Mouse (Mus musculus): ENCODE data around the gene Eml3.
"Not testable (repeated sequence)": the region's sequence is repeated elsewhere in the genome, so short reads cannot be mapped to it uniquely, and the experiment has no call there.

Eml3 gene

DNA sequence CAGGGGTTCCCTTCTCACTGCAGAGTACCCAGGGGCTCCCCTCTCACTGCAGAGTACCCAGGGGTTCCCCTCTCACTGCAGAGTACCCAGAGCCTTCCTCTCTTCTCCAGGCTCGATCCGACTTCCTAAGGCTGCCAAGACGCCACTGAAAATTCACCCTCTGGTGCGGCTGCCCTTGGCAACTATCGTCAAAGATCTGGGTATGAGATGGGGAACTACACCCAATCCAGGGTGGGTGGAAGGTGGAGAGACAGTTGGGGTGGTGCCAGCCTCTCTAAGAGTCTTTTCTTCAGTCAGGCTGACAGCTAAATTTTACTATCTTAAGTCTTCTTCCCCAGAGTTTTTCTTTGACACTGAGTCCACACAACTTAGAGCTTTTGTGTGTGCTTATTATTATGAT is 20.8 kb downstream of the Eml3 start:
- DNase-seq (ENCODE audit: low read depth, low spot score) = no peak

DNA sequence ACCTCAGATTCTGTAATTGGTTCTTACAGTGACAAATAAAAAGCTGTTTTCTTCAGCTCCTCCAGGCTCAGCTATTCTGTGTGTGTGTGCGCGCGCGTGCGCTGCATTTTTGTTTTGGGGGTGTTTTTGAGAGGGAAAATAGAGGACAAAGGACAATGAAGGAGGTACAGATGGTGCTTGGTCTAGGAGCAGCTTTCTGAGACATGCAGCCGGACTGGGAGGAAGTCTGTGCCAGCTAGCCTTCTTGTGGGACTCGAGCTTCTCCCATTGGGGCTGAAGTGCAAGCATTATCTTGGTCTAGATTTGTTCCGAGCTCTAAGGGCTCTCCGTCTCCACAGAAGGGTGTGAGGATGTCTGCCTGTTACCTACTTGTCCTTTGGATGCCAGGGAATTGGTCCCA is 22.9 kb downstream of the Eml3 start:
- no peak for DNase-seq (ENCODE audit: low read depth, low spot score)

DNA sequence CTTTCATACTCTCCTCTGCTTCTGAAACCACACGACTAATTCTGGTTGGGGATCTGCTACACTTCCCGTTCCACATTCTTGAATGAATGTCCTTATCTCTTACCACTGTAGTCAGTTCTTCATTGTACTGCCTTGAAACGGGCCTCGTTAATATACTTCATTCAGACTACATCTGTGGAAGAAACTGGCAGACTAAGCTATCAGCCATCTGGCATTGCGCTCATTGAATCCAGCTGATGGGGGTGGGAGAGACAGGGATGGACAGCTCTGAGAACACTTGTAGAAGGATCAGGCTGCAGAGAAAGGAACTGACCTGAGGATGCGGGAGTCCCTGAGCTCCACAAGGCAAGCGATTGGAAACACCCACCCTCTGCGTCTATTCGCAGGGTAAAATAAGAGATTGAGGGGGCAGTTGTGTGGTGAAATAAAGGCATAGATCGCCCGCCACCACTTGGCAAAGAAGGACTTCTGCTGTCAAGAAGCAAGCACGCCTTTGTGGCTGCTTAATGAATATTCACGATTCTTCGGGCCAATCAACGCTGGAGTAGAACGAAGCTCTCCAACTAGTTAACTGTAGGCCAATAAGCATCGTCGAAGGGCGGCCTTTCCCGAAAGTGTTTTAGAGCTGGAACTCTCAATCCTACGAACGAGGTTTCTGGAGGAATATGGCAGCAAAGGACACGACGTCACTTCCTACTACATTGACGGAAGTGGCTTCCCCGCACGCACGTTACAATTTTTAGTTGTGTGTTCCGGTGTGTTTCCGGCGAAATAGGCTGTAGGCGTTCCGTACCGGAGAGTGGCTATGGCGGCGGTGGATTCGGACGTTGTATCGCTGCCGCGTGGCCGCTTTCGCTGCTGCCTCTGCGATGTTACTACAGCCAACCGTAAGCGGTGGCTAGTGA is 24.0 kb downstream of the Eml3 start, which contains the start of gene Tut1:
Tut1 (plus strand) TSS at position 713 of the 905 bp plus-strand sequence.
- peak; percentile 97 for DNase-seq (ENCODE audit: low read depth, low spot score)

DNA sequence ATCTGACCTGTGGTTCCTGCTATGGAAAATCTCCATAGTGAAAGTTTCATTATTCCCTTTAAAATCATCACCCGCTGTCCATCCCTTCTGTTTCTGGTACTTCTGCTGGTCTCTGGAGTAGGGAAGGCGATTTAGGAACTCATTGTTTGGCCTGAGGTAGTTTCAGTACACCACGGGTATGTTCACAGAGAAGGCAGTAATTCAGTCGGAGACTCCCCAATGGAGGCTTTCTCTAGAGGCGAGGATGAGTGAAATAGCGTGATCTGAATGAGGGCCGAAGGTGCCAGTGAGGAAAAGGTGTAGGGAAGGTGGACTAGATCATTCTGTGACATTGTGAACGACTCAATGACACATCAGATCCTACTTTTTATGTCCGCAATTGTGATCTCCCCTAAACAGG is 24.8 kb downstream of the Eml3 start:
- DNase-seq (ENCODE audit: low read depth, low spot score) = peak; percentile 28

DNA sequence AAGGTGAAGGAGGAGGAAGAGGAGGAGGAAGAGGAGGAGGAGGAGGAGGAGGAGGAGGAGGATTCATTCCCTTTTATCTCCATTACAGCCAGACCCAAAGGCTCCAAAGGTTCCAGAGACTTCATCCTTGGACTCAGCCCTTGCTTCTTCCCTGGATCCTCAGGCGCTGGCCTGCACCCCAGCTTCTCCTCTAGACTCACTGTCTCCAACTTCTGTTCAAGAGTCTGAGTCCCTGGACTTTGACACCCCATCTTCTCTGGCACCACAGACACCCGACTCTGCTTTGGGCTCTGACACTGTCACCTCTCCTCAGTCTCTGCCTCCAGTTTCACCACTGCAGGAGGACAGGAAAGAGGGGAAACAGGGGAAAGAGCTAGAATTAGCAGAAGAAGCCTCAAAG is 32.9 kb downstream of the Eml3 start:
- no peak for DNase-seq (ENCODE audit: low read depth, low spot score)

DNA sequence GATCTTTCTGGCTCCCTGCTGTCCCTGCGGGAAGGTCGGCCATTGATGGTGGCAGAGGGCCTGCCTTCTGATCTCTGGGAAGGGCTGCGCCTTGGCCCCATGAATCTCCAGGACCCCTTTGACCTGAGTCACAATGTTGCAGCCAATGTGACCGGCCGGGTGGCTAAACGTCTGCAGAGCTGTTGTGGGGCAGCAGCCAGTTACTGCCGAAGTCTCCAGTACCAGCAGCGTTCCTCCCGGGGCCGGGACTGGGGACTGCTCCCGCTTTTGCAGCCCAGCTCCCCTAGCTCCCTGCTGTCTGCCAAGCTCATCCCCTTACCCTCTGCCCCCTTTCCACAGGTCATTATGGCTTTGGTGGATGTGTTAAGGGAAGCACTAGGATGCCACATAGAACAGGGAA is 35.7 kb downstream of the Eml3 start:
- no peak for DNase-seq (ENCODE audit: low read depth, low spot score)

DNA sequence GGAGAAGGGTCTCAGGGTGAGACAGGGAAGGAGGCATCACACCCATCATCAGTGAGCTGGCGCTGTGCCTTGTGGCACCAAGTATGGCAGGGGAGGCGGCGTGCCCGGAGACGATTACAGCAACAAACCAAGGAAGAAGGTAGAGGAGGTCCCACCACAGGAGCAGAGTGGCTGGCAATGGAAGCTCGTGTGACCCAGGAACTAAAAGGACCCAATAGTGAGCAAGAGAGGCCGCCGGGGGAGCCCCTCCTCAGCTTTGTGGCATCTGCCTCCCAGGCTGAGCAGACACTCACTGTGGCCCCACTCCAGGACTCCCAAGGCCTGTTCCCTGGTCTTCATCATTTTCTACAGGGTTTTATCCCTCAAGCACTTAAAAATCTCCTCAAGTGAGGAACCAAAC is 36.4 kb downstream of the Eml3 start:
- DNase-seq (ENCODE audit: low read depth, low spot score) = no peak

DNA sequence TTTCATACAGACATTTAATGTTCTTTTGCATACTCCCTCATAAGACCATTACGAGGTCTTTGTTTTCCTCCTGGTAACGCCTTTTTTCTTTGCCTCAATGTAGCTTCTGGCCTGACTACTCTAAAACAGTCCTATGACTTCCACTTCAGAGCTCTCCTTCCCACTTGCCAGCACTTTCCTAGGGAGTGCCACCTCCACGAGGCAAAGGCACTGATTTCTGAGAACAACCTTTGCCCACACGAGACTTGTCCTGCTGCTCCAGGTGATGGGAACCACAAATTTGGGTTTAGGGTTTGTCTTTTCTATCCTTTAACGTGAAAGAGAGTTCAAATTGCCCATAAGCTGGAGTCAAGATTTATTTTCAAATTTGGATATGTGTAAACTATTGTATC is 36.8 kb downstream of the Eml3 start:
- no peak for DNase-seq (ENCODE audit: low read depth, low spot score)

DNA sequence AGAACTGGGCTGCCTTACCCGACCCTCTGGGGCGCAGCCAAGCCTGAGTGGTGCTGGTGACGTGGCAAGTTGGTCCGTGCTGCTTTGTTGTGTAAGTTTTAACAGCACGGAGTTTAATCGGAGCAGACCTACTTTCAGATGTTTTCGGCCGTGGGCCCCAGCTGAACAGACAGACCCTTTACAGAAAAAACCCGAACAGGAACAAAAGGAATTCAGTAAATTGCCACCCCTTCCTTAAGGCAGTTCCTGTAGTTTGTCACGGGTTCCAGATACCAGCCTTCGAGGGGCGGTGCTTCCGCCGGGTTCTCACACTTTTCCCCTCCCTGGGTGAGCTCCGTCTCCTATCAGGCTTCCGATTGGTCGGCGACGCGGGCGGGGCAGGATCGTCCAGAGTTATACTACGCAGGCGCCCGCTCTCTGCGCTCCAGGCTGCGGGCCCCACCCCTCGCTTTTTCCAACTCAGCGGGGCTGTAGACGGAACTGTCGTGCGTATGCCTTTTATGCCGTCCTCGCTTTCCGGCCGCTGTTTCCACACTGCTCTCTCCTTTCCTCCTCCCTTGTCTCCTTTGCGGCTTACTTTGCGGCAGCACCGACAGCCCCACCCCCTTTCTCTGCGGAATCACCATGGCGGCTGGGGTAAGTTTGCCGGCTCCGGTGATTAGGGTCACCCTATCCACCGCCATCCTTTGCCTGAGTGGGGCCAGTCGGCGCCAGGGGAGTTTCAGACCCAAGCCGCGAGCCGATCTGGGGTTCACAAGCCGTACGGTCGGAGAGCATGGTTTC is 37.4 kb downstream of the Eml3 start, which contains the start of gene Eef1g:
Eef1g (plus strand) TSS at position 452 of the 783 bp plus-strand sequence.
- peak; percentile 99 for DNase-seq (ENCODE audit: low read depth, low spot score)

DNA sequence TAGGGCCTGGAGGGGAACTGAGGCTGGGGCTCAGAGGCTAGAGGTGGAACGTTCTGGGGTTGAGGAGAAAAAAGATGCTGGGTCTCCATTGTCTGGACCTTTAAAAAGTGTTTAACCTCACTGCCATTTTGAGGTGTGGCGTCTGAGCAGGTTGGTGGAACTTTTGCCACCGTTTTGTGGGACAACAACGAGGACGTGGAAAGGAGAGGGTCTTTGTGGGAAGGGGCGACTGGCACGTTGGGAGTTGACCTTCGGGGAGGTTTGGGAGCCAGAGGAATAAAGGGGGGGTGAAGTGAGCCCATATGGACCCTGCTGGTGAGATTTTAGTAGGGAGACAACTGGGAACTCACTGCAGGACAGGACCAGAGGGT is 38.0 kb downstream of the Eml3 start:
- DNase-seq (ENCODE audit: low read depth, low spot score) = no peak

DNA sequence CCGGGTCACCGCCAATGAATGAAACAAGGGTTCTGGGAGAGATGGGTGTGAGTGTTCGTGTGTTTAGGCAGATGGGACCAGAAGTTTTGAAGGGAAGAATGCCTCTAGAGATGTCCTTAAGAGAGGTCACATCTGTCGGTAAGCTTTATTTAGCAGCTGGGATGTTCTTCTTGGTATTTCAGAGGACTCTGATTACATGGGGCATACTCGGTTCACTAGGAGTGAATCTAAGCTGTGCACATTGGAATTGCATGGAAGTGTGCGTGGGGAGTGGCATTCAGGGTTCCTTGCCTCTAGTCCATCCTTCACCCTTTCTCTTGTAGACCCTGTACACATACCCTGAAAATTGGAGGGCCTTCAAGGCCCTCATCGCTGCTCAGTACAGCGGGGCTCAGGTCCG is 38.5 kb downstream of the Eml3 start:
- DNase-seq (ENCODE audit: low read depth, low spot score) = no peak

DNA sequence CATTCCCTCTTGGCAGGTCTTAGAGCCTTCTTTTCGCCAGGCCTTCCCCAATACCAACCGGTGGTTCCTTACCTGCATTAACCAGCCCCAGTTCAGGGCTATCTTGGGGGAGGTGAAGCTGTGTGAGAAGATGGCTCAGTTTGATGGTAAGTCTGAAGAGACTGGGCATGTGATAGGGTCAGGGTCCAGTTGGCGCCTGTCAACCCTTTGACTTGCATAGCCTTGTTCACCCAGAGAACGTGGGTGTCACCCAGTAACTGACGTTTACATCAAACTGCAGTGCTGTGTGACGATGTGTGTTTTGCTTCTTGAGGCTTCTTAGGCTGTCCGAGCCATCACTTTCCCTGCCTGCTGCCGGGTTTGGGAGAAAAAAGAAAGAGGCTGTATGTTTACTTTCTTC is 43.1 kb downstream of the Eml3 start:
- DNase-seq (ENCODE audit: low read depth, low spot score) = not testable (repeated sequence)

DNA sequence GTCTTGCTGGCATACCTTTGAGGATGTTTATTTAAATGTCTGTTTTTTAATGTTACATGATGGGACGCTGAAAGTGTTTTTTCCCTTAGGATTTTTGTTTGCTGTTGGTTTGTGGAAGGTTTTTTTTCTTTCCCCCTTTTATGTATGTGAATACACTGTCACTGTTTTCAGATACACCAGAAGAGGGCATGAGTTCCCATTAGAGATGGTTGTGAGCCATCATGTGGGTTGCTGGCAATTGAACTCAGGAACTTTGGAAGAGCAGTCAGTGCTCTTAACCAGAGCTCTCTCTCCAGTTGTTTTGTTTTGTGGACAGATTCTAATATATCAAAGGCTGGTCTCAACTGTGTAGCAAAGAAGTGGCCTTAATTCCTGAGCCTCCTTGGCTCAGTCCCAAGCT is 45.3 kb downstream of the Eml3 start:
- no peak for DNase-seq (ENCODE audit: low read depth, low spot score)

DNA sequence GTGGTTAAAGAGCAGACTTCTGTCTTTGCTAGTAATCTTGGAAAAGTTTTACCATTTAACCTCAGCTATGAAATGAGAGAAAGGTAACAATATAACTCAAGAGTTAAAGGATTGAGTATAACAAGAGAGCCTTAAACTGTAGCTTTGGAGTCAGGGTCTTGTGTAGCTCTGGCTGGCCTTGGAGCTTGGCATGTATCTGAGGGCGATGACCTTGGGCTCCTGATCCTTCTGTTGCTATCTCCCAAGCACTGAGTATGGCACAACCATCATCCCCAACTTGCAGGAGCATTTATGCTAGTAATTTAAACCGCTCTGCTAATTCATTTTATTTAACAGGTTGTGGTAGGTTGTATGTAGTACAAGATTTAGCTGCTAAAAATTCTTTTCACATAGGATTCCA is 46.1 kb downstream of the Eml3 start:
- no peak for DNase-seq (ENCODE audit: low read depth, low spot score)

DNA sequence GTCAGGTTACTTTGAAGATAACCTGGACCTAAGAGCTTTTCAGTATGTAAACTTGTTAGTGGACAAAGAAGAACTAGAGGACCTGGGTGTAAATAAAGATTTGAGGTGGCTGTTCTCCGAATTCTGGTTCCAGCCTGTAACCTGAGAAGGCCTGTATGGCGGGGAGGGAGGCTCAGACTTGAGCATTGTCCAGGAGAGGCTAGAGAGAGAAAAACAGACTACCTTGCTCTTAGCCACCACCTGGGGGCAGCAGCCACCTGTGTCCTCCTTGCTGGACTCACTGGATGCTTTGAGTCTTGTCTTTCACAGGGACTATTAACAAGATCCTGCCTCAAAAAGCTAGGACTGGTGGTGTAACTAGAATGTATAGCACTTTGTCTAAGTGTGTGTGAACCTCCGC is 47.2 kb downstream of the Eml3 start:
- peak; percentile 88 for DNase-seq (ENCODE audit: low read depth, low spot score)

DNA sequence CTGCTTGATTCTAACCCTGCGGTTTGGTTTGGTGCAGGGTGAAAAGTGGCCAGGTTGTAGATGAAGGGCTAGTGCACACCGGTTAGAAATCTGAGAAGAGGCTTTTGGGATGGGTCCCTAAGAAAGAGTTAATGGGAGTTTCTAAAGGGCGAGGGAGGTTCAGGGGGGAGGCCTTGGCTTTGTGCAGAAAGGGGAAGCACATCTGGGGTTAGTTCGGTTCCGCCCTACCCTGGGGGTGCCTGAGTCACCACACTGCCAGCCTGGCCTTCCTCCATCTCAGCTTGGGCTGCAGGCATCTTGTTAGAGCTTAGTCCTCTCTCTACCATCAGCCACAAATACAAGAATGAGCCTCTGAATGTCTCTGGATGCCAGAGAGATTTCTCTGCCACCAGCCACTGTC is 51.4 kb downstream of the Eml3 start:
- peak; percentile 46 for DNase-seq (ENCODE audit: low read depth, low spot score)

DNA sequence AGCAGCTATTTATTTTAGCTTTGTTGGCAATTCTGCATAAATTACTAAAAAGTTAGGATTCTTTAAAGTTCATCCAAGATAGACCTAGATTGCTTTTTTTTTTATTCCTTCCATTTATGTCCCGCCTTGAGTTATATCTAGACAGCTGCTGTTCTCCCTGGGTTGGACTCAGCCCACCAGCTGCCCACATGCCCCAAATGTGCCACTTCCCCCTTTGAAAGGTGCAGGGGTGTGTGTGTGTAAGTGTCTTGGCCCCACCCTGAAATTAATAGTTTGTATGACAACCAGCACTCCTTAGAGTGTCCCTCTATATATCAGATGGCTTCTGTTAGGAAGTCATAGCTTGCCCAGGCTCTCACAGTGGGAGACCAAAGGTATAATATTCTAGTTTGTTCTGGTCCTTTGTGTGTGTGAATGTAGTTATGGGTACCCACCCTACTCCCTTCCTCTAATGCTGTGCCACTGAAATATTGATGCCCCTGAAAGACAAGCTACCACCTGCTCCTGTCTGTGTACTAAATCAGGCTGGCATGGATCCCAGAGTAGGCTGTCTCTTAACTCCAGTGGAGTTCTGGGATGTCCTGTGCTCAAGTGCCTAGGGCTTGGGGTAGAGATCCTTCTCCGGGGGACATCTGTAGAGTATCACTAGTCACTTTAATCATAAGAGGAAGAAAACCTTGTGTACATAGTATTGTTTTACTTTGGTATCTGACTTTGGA is 52.3 kb downstream of the Eml3 start:
- no peak for DNase-seq (ENCODE audit: low read depth, low spot score)

DNA sequence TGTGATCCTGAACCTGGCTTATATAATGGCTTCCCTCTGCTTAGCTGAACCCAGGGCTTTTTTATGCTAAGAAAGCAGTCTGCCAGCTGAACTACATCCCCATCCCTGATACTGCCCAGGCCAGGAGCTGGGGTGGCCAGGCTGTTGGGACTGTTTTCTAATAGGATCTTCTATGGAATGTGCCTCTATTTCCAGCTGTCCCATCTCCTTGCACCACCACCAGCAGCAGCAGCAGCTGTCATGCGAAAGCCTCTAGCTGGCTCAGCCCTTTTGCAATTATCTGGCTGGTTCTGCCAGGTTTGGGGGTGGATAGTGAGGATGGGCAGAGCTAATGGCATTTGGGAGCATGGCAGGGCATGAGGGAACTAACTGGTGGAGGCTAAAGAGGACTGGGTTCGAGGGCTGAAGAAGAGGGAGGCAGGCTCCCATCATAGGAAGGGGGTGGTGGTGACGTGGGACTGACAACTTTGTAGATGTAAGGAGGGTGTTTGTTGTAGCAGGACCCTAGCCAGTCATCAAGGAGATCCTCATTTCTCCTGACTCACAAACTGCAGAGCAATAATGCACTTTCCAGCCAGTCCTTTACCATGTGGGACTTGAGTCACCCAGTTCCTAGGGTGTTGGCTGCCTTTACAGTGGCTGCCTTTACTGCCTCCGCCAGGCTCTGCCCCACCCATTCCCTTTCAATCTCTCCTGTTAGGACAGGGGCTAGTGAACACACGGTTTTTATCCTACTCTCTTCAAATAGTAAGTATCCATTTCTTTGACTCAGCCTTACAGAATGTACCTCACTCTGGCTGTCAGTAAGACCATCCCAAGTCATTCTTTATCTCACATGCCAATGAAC is 53.2 kb downstream of the Eml3 start:
- DNase-seq (ENCODE audit: low read depth, low spot score) = peak; percentile 7

DNA sequence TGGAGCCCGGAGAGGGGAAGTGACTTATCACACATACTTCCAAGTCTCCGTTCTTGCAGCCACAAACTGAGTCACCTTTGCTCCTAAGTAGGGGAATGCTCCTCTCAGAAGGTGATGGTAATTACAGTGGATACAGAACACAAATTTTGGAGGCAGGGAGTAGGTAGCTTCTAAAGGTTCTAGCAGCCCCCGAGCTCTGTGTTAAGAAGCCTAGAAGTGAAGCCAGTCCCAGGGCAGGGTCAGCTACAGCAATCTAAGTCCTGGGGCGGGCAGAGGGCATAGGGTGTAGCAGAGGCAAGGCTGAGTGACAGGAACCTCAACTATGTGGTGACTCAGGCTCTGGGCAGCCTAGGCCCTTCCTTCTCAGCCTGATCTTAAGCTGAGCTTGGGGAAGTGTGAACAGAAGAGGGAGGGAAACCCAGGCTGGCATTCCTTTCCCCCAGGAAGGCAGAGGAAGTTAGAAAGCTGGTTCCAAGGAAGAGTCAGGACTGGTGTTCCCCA is 53.8 kb downstream of the Eml3 start:
- DNase-seq (ENCODE audit: low read depth, low spot score) = peak; percentile 35

DNA sequence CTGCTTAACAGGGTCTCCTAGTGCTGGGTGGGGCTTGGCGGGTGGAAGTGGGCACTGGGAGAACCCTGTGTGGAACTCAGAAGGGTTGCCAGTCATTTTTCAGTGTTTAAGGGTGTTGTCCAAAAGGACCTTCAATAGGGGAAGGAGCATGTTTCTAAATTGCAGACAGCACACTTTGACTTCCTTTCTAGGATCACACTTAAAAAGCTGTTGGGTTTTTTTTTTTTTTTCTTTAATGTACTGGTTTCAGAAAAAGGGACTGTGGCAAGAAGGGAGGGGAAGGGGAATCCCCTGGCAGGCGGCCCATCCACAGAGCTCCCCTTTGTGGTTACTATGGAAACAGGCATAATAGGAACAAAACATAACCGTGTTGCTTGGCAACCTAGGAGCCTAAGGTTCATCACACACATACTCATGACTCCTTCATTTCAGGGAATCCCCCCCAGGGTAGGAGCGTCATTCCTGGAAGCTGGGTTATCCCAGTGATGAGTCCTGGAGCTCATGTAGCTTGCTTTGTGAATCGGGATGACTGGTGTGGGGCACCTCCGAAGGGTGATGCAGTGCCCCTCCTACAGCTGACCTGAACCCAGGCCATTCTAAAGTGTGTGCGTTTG is 55.0 kb downstream of the Eml3 start:
- peak; percentile 97 for DNase-seq (ENCODE audit: low read depth, low spot score)

DNA sequence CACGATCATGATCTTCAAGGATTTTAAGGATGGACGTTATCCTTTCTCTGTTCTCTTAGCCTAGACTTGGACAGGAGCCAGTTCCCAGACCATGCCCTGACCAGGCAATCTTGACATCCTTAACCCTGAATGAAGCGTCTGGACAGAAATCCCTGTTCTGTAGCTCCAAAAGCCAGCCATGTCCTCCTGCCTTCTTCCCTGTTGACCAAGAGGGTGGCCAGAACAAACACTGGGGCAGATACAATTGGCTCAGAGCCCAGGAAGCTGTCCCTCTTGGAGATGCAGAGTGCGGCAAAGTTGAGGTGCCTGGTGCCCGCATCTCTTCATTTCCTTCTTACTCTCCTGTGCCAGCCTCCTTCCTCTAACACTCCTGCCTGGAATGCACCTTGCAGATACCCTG is 56.5 kb downstream of the Eml3 start:
- DNase-seq (ENCODE audit: low read depth, low spot score) = no peak

All from CD4-positive, CD25-positive, alpha-beta regulatory T cell, adult 2 months (primary cell).